Mouse (Mus musculus): ENCODE data around the gene Arl6ip6. TPM values are rescaled to one million over a fixed set of nuclear protein-coding genes. Genes with fewer than 3 reads are reported as not detected.

The Arl6ip6 gene
- polyA plus RNA-seq (2015; fragmentation: Nextera tagmentation; extraction: Ambion mirVana): 37.8 and 42.3 TPM in 2 replicates

- Histone ChIP-seq H3K9ac (peak within 1 kb of the TSS; percentile 79), H3K9me3 (no peaks in the 10 kb centered on the region), H3K27me3 (replicated peaks) (no peaks in the 10 kb centered on the region), H3K4me2 (replicated peaks) (peak within 1 kb of the TSS; percentile 71), H3K4me1 (replicated peaks) (peaks cover 2% of the 10 kb centered on the region; the same call in 1 of the 2 replicates), H3K27ac (peak within 1 kb of the TSS; percentile 98), H3K4me3 (replicated peaks) (peak within 1 kb of the TSS; percentile 83), H3K36me3 (0 out of 2 replicates have a peak, but pooled peaks cover 2% of the 10 kb centered on the region)
- under 1% methylated on average over 75 of the region's 82 CpGs for WGBS
- peak; percentile 93 for ATAC-seq
These were observed at the start of gene Arl6ip6 for GRCm38 (mm10) chr2:53191523-53192220. Gene Arl6ip6, plus strand, starts transcription at chr2:53191726.

- H3K4me3 ChIP-seq (replicated peaks): no peak overlapping the region
- no peak for ATAC-seq
- peaks cover under 1% of the 10 kb centered on the region; the same call in 1 of the 2 replicates for H3K36me3 ChIP-seq
- H3K9ac ChIP-seq: no peak overlapping the region
- H3K27me3 ChIP-seq (replicated peaks): no peaks in the 10 kb centered on the region
- no peak overlapping the region for H3K4me2 ChIP-seq (replicated peaks)
- H3K9me3 ChIP-seq: no peaks in the 10 kb centered on the region
- H3K27ac ChIP-seq: no peak overlapping the region
- no peaks in the 10 kb centered on the region for H3K4me1 ChIP-seq (replicated peaks)
These were observed 44.7 kb upstream of the Arl6ip6 start for GRCm38 (mm10) chr2:53146852-53147251.

- Histone ChIP-seq H3K4me3 (replicated peaks) (no peak overlapping the region), H3K4me2 (replicated peaks) (no peak overlapping the region), H3K27me3 (replicated peaks) (no peaks in the 10 kb centered on the region), H3K9ac (no peak overlapping the region), H3K9me3 (no peaks in the 10 kb centered on the region), H3K4me1 (replicated peaks) (no peaks in the 10 kb centered on the region), H3K36me3 (peaks cover 3% of the 10 kb centered on the region; the same call in 1 of the 2 replicates), H3K27ac (no peak overlapping the region)
- no peak for ATAC-seq
These were observed 17.6 kb upstream of the Arl6ip6 start for GRCm38 (mm10) chr2:53173966-53174365.

- H3K36me3 ChIP-seq: peaks cover 3% of the 10 kb centered on the region; the same call in 1 of the 2 replicates
- no peak overlapping the region for H3K9ac ChIP-seq
- no peaks in the 10 kb centered on the region for H3K9me3 ChIP-seq
- no peaks in the 10 kb centered on the region for H3K27me3 ChIP-seq (replicated peaks)
- no peak overlapping the region for H3K27ac ChIP-seq
- no peak overlapping the region for H3K4me3 ChIP-seq (replicated peaks)
- H3K4me1 ChIP-seq (replicated peaks): no peaks in the 10 kb centered on the region
- 86% methylated on average over 3 of the region's 3 CpGs for WGBS
- H3K4me2 ChIP-seq (replicated peaks): no peak overlapping the region
- no peak for ATAC-seq
These were observed 12.6 kb upstream of the Arl6ip6 start for GRCm38 (mm10) chr2:53178966-53179365.

GRCm38 (mm10) chr2:53179876-53180275 is 11.7 kb upstream of the Arl6ip6 start:
- Histone ChIP-seq H3K4me2 (replicated peaks) (no peak overlapping the region), H3K4me1 (replicated peaks) (no peaks in the 10 kb centered on the region), H3K27ac (no peak overlapping the region), H3K27me3 (replicated peaks) (no peaks in the 10 kb centered on the region), H3K4me3 (replicated peaks) (no peak overlapping the region), H3K36me3 (no peaks in the 10 kb centered on the region), H3K9me3 (no peaks in the 10 kb centered on the region), H3K9ac (no peak overlapping the region)
- no peak for ATAC-seq

GRCm38 (mm10) chr2:53189811-53190210 is 1.7 kb upstream of the Arl6ip6 start:
- no peaks in the 10 kb centered on the region for H3K9me3 ChIP-seq
- peak overlapping the region; percentile 50 for H3K4me2 ChIP-seq (replicated peaks)
- WGBS: 72% methylated on average over 3 of the region's 3 CpGs
- peaks cover 2% of the 10 kb centered on the region; the same call in 1 of the 2 replicates for H3K4me1 ChIP-seq (replicated peaks)
- ATAC-seq: no peak
- no peaks in the 10 kb centered on the region for H3K27me3 ChIP-seq (replicated peaks)
- no peak overlapping the region for H3K27ac ChIP-seq
- H3K9ac ChIP-seq: no peak overlapping the region
- 0 out of 2 replicates have a peak, but pooled peaks cover 2% of the 10 kb centered on the region for H3K36me3 ChIP-seq
- H3K4me3 ChIP-seq (replicated peaks): peak overlapping the region; percentile 19; the same call in 1 of the 2 replicates

- Histone ChIP-seq H3K4me3 (replicated peaks) (peak within 1 kb of the TSS; percentile 83), H3K4me1 (replicated peaks) (peaks cover 2% of the 10 kb centered on the region; the same call in 1 of the 2 replicates), H3K27me3 (replicated peaks) (no peaks in the 10 kb centered on the region), H3K9me3 (no peaks in the 10 kb centered on the region), H3K4me2 (replicated peaks) (peak within 1 kb of the TSS; percentile 71), H3K27ac (peak within 1 kb of the TSS; percentile 98), H3K36me3 (0 out of 2 replicates have a peak, but pooled peaks cover 2% of the 10 kb centered on the region), H3K9ac (peak within 1 kb of the TSS; percentile 79)
- WGBS: under 1% methylated on average over 46 of the region's 53 CpGs
- ATAC-seq: peak; percentile 96
These were observed 628 bp upstream of the Arl6ip6 start, which contains the start of gene Prpf40a for GRCm38 (mm10) chr2:53190684-53191511. Gene Prpf40a, minus strand, starts transcription at chr2:53191284.

- Histone ChIP-seq H3K4me3 (replicated peaks) (peak overlapping the region; percentile 83), H3K4me1 (replicated peaks) (peaks cover 2% of the 10 kb centered on the region; the same call in 1 of the 2 replicates), H3K9me3 (no peaks in the 10 kb centered on the region), H3K27ac (peak overlapping the region; percentile 98), H3K36me3 (0 out of 2 replicates have a peak, but pooled peaks cover 2% of the 10 kb centered on the region), H3K27me3 (replicated peaks) (no peaks in the 10 kb centered on the region), H3K9ac (peak overlapping the region; percentile 79), H3K4me2 (replicated peaks) (peak overlapping the region; percentile 71)
- peak; percentile 7 for ATAC-seq
- WGBS: under 1% methylated on average over 20 of the region's 20 CpGs
These were observed 860 bp downstream of the Arl6ip6 start for GRCm38 (mm10) chr2:53192386-53192785.

GRCm38 (mm10) chr2:53196431-53196830 is 4.9 kb downstream of the Arl6ip6 start:
- Histone ChIP-seq H3K9me3 (no peaks in the 10 kb centered on the region), H3K27me3 (replicated peaks) (no peaks in the 10 kb centered on the region), H3K27ac (no peak overlapping the region), H3K36me3 (no peaks in the 10 kb centered on the region), H3K4me2 (replicated peaks) (no peak overlapping the region), H3K4me3 (replicated peaks) (no peak overlapping the region), H3K9ac (no peak overlapping the region), H3K4me1 (replicated peaks) (no peaks in the 10 kb centered on the region)
- ATAC-seq: no peak
- WGBS: 96% methylated on average over 10 of the region's 10 CpGs

- Histone ChIP-seq H3K9me3 (no peaks in the 10 kb centered on the region), H3K27ac (no peak overlapping the region), H3K36me3 (no peaks in the 10 kb centered on the region), H3K9ac (no peak overlapping the region), H3K4me1 (replicated peaks) (no peaks in the 10 kb centered on the region), H3K4me2 (replicated peaks) (no peak overlapping the region), H3K4me3 (replicated peaks) (no peak overlapping the region), H3K27me3 (replicated peaks) (no peaks in the 10 kb centered on the region)
- 86% methylated on average over 1 of the region's 1 CpGs for WGBS
- no peak for ATAC-seq
These were observed 7.7 kb downstream of the Arl6ip6 start for GRCm38 (mm10) chr2:53199203-53199602.

- H3K4me1 ChIP-seq (replicated peaks): no peaks in the 10 kb centered on the region
- 82% methylated on average over 4 of the region's 4 CpGs for WGBS
- no peaks in the 10 kb centered on the region for H3K36me3 ChIP-seq
- no peak overlapping the region for H3K9ac ChIP-seq
- no peak overlapping the region for H3K4me3 ChIP-seq (replicated peaks)
- ATAC-seq: no peak
- no peaks in the 10 kb centered on the region for H3K27me3 ChIP-seq (replicated peaks)
- no peaks in the 10 kb centered on the region for H3K9me3 ChIP-seq
- H3K4me2 ChIP-seq (replicated peaks): no peak overlapping the region
- no peak overlapping the region for H3K27ac ChIP-seq
These were observed 8.8 kb downstream of the Arl6ip6 start for GRCm38 (mm10) chr2:53200164-53200885.
